ENCODE assay signal across 9 mouse cellular contexts in genomic region chr9:32018020-32018419, GRCm38 (mm10).
DNase-seq lines count a peak whose midpoint lies in the region; ATAC-seq and TF ChIP-seq lines count a peak whose summit lies in the region.
"Had no signal": no experiment of that assay in that cellular context is flagged by ENCODE, and none has a peak within 500 bp of the region (broad histone marks: within the 10 kb centered on the region; RNA-seq: fewer than 3 reads in every experiment).

No protein-coding gene starts in this region.

- TF ChIP-seq EP300 in lung, postnatal 0 days (IDR thresholded peaks at IDR 0.05) = no peak

- no peaks in the 10 kb centered on the region for H3K36me3 ChIP-seq in hindbrain, embryonic 15.5 days
- H3K36me3 ChIP-seq in hindbrain, embryonic 11.5 days (ENCODE audit: control insufficient read depth, insufficient read depth, low read length) = no peaks in the 10 kb centered on the region
- H3K36me3 ChIP-seq in lung, postnatal 0 days (ENCODE audit: insufficient read depth, low read length) = no peaks in the 10 kb centered on the region
- H3K36me3 ChIP-seq: hindbrain, embryonic 10.5 days had no signal

- TF ChIP-seq CTCF in lung, postnatal 0 days (IDR thresholded peaks at IDR 0.05) = no peak

- no peak overlapping the region for H3K9ac ChIP-seq in hindbrain, embryonic 15.5 days
- H3K9ac ChIP-seq in hindbrain, embryonic 11.5 days (ENCODE audit: low read depth, low read length) = no peak overlapping the region
- H3K9ac ChIP-seq in lung, postnatal 0 days (replicated peaks; ENCODE audit: low read depth) = no peak overlapping the region

- H3K4me3 ChIP-seq in hindbrain, embryonic 15.5 days = no peak overlapping the region
- H3K4me3 ChIP-seq in hindbrain, embryonic 11.5 days (ENCODE audit: low read depth, low read length) = no peak overlapping the region
- no peak overlapping the region for H3K4me3 ChIP-seq in lung, postnatal 0 days (ENCODE audit: low read depth, low read length)
- H3K4me3 ChIP-seq: hindbrain, embryonic 10.5 days had no signal

- no peak for DNase-seq in hindbrain, embryonic 11.5 days (ENCODE audit: low spot score)
- DNase-seq in lung, postnatal 36 days = peak; percentile 31
- DNase-seq in lung, postnatal 0 days (ENCODE audit: low spot score) = no peak
- peak; percentile 85 for DNase-seq in heart, adult 8-10 months (ENCODE audit: low spot score)
- DNase-seq in skeletal muscle tissue, adult 2 months (ENCODE audit: low read depth, low spot score) = peak; percentile 68
- no peak for DNase-seq in left cerebral cortex, adult 11 months (ENCODE audit: low spot score)

- H3K4me2 ChIP-seq in hindbrain, embryonic 15.5 days = peak overlapping the region; percentile 31; the same call in 1 of the 2 replicates
- no peak overlapping the region for H3K4me2 ChIP-seq in hindbrain, embryonic 11.5 days (replicated peaks; ENCODE audit: low read depth, low read length)
- H3K4me2 ChIP-seq in lung, postnatal 0 days (replicated peaks; ENCODE audit: low read depth, low read length) = no peak overlapping the region

- peaks cover 20% of the 10 kb centered on the region for H3K4me1 ChIP-seq in hindbrain, embryonic 15.5 days (replicated peaks)
- H3K4me1 ChIP-seq in hindbrain, embryonic 11.5 days (replicated peaks; ENCODE audit: control insufficient read depth, insufficient read depth, low read length) = peaks cover 4% of the 10 kb centered on the region; the same call in 1 of the 2 replicates
- H3K4me1 ChIP-seq in lung, postnatal 0 days (ENCODE audit: insufficient read depth, low read depth, low read length) = no peaks in the 10 kb centered on the region; the same call in 1 of the 2 replicates

- no peaks in the 10 kb centered on the region for H3K9me3 ChIP-seq in hindbrain, embryonic 15.5 days
- no peaks in the 10 kb centered on the region for H3K9me3 ChIP-seq in hindbrain, embryonic 11.5 days (ENCODE audit: control insufficient read depth, low read length)
- no peaks in the 10 kb centered on the region for H3K9me3 ChIP-seq in lung, postnatal 0 days (ENCODE audit: low read length)
- H3K9me3 ChIP-seq: hindbrain, embryonic 10.5 days had no signal

- no peak overlapping the region for H3K27ac ChIP-seq in hindbrain, embryonic 15.5 days (replicated peaks)
- no peak overlapping the region for H3K27ac ChIP-seq in hindbrain, embryonic 11.5 days (ENCODE audit: low read depth, low read length)
- H3K27ac ChIP-seq in lung, postnatal 0 days (ENCODE audit: low read length) = no peak overlapping the region
- H3K27ac ChIP-seq: hindbrain, embryonic 10.5 days; stomach, postnatal 0 days had no signal

- no peaks in the 10 kb centered on the region for H3K27me3 ChIP-seq in hindbrain, embryonic 15.5 days
- H3K27me3 ChIP-seq in hindbrain, embryonic 11.5 days (ENCODE audit: control insufficient read depth, insufficient read depth, low read length) = no peaks in the 10 kb centered on the region
- no peaks in the 10 kb centered on the region for H3K27me3 ChIP-seq in lung, postnatal 0 days (replicated peaks; ENCODE audit: insufficient read depth, low read length)

- ATAC-seq in hindbrain, embryonic 15.5 days (ENCODE audit: low FRiP score, low read depth) = 0 out of 2 replicates have a peak, but pooled peaks have one; percentile 20
- no peak for ATAC-seq in hindbrain, embryonic 11.5 days (ENCODE audit: low FRiP score)
- no peak for ATAC-seq in lung, postnatal 0 days

Comparison
In these comparisons a context has a peak if more than half of its experiments do, and no peak if none do; other contexts are left out.
1. DNase-seq: peak in lung, postnatal 36 days (single experiment), heart, adult 8-10 months (single experiment) and skeletal muscle tissue, adult 2 months (single experiment); none in hindbrain, embryonic 11.5 days (single experiment), lung, postnatal 0 days (single experiment) and left cerebral cortex, adult 11 months (single experiment).